Mouse (Mus musculus) limb, embryonic 14.5 days (tissue): ENCODE results near the gene Tmem42. TPM values are rescaled to one million over a fixed set of nuclear protein-coding genes. Genes with fewer than 3 reads are reported as not detected.

Experiments
- ATAC-seq: fragments of 200-750 bp; cut with Nextera tagmentation; 2 replicates; pipeline ENCODE4 v1.8.0; 2017; ENCODE audit warnings: low read depth, moderate number of reproducible peaks, moderate TSS enrichment; ENCODE audit not compliant: low FRiP score
- DNase-seq: peaks from one replicate; pipeline ENCODE4 v3.0.0-alpha.2; 2015; ENCODE audit warnings: low spot score
- H3K27ac ChIP-seq: fragments of 300-500 bp; sonication (generic); replicated peaks from 2 replicates; pipeline ENCODE4 v1.5.1; 2014; ENCODE audit warnings: low read depth, mild to moderate bottlenecking, low read length, moderate library complexity, mixed read lengths
- H3K27me3 ChIP-seq: fragments of 300-500 bp; sonication (generic); 2 replicates; pipeline ENCODE4 v1.6.1; 2014; ENCODE audit warnings: low read length, mixed read lengths; ENCODE audit not compliant: control insufficient read depth, insufficient read depth
- H3K36me3 ChIP-seq: fragments of 300-500 bp; sonication (generic); 2 replicates; pipeline ENCODE4 v1.6.1; 2014; ENCODE audit warnings: mild to moderate bottlenecking, low read length, moderate library complexity, mixed read lengths; ENCODE audit not compliant: control insufficient read depth, insufficient read depth
- H3K4me1 ChIP-seq: fragments of 300-500 bp; sonication (generic); 2 replicates; pipeline ENCODE4 v1.6.1; 2014; ENCODE audit warnings: antibody characterized with exemption, low read length, mixed read lengths; ENCODE audit not compliant: control insufficient read depth, insufficient read depth
- H3K4me2 ChIP-seq: fragments of 300-500 bp; sonication (generic); replicated peaks from 2 replicates; pipeline ENCODE4 v1.6.1; 2014; ENCODE audit warnings: low read depth, mild to moderate bottlenecking, low read length, moderate library complexity; ENCODE audit not compliant: severe bottlenecking
- H3K4me3 ChIP-seq: fragments of 300-500 bp; sonication (generic); replicated peaks from 2 replicates; pipeline ENCODE4 v1.5.1; 2014; ENCODE audit warnings: low read length
- H3K9ac ChIP-seq: fragments of 300-500 bp; sonication (generic); 2 replicates; pipeline ENCODE4 v1.6.1; 2014; ENCODE audit warnings: mild to moderate bottlenecking, low read depth, low read length, moderate library complexity; ENCODE audit not compliant: severe bottlenecking
- H3K9me3 ChIP-seq: fragments of 300-500 bp; sonication (generic); 2 replicates; pipeline ENCODE4 v1.6.1; 2016; ENCODE audit warnings: low read length; ENCODE audit not compliant: control insufficient read depth
- POLR2A ChIP-seq: fragments of 200-500 bp; IDR thresholded peaks from 2 replicates; pipeline ENCODE4 v1.8.0; 2012; ENCODE audit warnings: inconsistent platforms, mild to moderate bottlenecking, moderate library complexity, borderline replicate concordance; ENCODE audit not compliant: insufficient read depth, insufficient read length; ENCODE audit errors: extremely low read depth
- WGBS: fragments of 180-500 bp; shearing (Covaris S2); extraction: QIAGEN DNeasy Blood & Tissue Kit; methylation state at CpG from one replicate; pipeline ENCODE4 v1.1.7; 2014; 5-methylcytosine and 5-hydroxymethylcytosine counted together
- polyA plus RNA-seq, 2 experiments: library from polyadenylated mRNA; depleted of rRNA in 1 of 2; stranded (reverse) in 1 of 2; unstranded in 1 of 2; fragments of >200 nt; fragmentation: Nextera tagmentation in 1 of 2; extraction: Ambion mirVana in 1 of 2; gene quantifications; 2 replicates each; pipeline versions ENCODE4 v1.2.1 to v1.2.3; 2012 to 2014

The Tmem42 gene
- polyA plus RNA-seq (2012; rRNA removed) (17.1 and 18.3 TPM in 2 replicates), polyA plus RNA-seq (2014; fragmentation: Nextera tagmentation; extraction: Ambion mirVana) (26.2 and 30.1 TPM in 2 replicates)

GRCm38 (mm10) chr9:123020995-123021631 lies at the start of gene Tmem42:
TSS of gene Tmem42 (plus strand) at chr9:123021326.
- 2% methylated on average over 36 of the region's 69 CpGs for WGBS
- Histone ChIP-seq H3K9ac (peak within 1 kb of the TSS; percentile 75), H3K9me3 (no peaks in the 10 kb centered on the region), H3K4me3 (peak within 1 kb of the TSS; percentile 58), H3K27me3 (no peaks in the 10 kb centered on the region), H3K36me3 (peaks cover 16% of the 10 kb centered on the region), H3K27ac (peak within 1 kb of the TSS; percentile 92), H3K4me2 (peak within 1 kb of the TSS; percentile 50), H3K4me1 (peaks cover 10% of the 10 kb centered on the region)
- ATAC-seq (peak; percentile 98), DNase-seq (peak; percentile 87)
- 0 out of 2 replicates have a peak, but pooled peaks have one; percentile 63 for TF ChIP-seq POLR2A

- DNase-seq (no peak), ATAC-seq (no peak)
- no peak overlapping the region for H3K9ac ChIP-seq
- no peak overlapping the region for H3K27ac ChIP-seq
- no peaks in the 10 kb centered on the region for H3K27me3 ChIP-seq
- H3K4me2 ChIP-seq, result no peak overlapping the region
- H3K9me3 ChIP-seq, result no peaks in the 10 kb centered on the region
- 95% methylated on average over 10 of the region's 10 CpGs for whole genome bisulfite sequencing
- no peak for TF ChIP-seq POLR2A
- peaks cover 62% of the 10 kb centered on the region for H3K36me3 ChIP-seq
- H3K4me1 ChIP-seq, result no peaks in the 10 kb centered on the region
- H3K4me3 ChIP-seq, result no peak overlapping the region
These were observed 22.5 kb upstream of the Tmem42 start for GRCm38 (mm10) chr9:122998406-122999192.

GRCm38 (mm10) chr9:122999193-122999586 lies 21.9 kb upstream of the Tmem42 start:
- H3K27me3 ChIP-seq, result no peaks in the 10 kb centered on the region
- TF ChIP-seq POLR2A, result no peak
- 95% methylated on average over 4 of the region's 4 CpGs for WGBS
- H3K9ac ChIP-seq, result no peak overlapping the region
- H3K9me3 ChIP-seq, result no peaks in the 10 kb centered on the region
- DNase-seq (no peak), ATAC-seq (no peak)
- H3K36me3 ChIP-seq, result peaks cover 64% of the 10 kb centered on the region
- no peaks in the 10 kb centered on the region for H3K4me1 ChIP-seq
- no peak overlapping the region for H3K27ac ChIP-seq
- H3K4me3 ChIP-seq, result no peak overlapping the region
- no peak overlapping the region for H3K4me2 ChIP-seq

- no peak overlapping the region for H3K9ac ChIP-seq
- H3K4me1 ChIP-seq, result no peaks in the 10 kb centered on the region
- H3K4me3 ChIP-seq, result no peak overlapping the region
- no peaks in the 10 kb centered on the region for H3K9me3 ChIP-seq
- peaks cover 85% of the 10 kb centered on the region for H3K36me3 ChIP-seq
- no peaks in the 10 kb centered on the region for H3K27me3 ChIP-seq
- ATAC-seq (no peak), DNase-seq (no peak)
- no peak overlapping the region for H3K4me2 ChIP-seq
- 91% methylated on average over 2 of the region's 2 CpGs for WGBS
- TF ChIP-seq POLR2A, result no peak
- no peak overlapping the region for H3K27ac ChIP-seq
These were observed 16.4 kb upstream of the Tmem42 start for GRCm38 (mm10) chr9:123004718-123005117.

- WGBS, result 74% methylated on average over 6 of the region's 6 CpGs
- peaks cover 85% of the 10 kb centered on the region for H3K36me3 ChIP-seq
- H3K27me3 ChIP-seq, result no peaks in the 10 kb centered on the region
- H3K4me1 ChIP-seq, result no peaks in the 10 kb centered on the region
- no peak overlapping the region for H3K4me3 ChIP-seq
- TF ChIP-seq POLR2A, result no peak
- ATAC-seq, result no peak
- H3K9ac ChIP-seq, result no peak overlapping the region
- H3K27ac ChIP-seq, result no peak overlapping the region
- no peak for DNase-seq
- H3K4me2 ChIP-seq, result no peak overlapping the region
- H3K9me3 ChIP-seq, result no peaks in the 10 kb centered on the region
These were observed 15.1 kb upstream of the Tmem42 start for GRCm38 (mm10) chr9:123006071-123006470.
